Mouse (Mus musculus): ENCODE data around the gene Prpsap2. TPM values are rescaled to one million over a fixed set of nuclear protein-coding genes. Genes with fewer than 3 reads are reported as not detected.

Gene Prpsap2
- polyA plus RNA-seq, 1 experiment: 54.3 TPM

DNA sequence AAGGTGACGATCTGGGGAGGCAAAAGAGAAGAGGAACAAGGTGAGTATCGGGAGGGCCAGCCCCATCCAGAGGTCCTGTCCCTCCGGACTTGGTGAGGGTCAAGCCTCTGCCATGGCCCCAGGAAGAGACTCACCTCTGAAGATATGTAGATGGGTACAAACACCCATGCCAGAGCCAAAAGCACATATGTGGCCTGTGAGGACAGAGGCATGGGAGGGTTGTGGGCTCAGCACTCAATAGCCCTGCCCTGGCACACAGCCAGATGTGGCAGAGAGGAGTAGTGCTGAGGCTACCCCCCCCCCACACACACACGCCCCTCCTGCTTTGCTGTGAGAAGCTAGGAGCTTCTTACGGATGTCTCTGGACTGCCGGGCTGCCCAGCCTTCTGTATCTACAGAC, 46.8 kb downstream of the Prpsap2 start:
- TF ChIP-seq CTCF (IDR thresholded peaks at IDR 0.05; ENCODE audit: borderline replicate concordance, extremely low read depth, insufficient read depth, insufficient read length) (no peak), POLR2A (IDR thresholded peaks at IDR 0.05; ENCODE audit: borderline replicate concordance, extremely low read depth, insufficient read depth, insufficient read length, poor library complexity, severe bottlenecking) (no peak)
- DNase-seq (ENCODE audit: low read depth): no peak

GRCm38 (mm10) chr11:61714346-61715117, 47.4 kb downstream of the Prpsap2 start:
- DNase-seq (ENCODE audit: low read depth): peak; percentile 92
- TF ChIP-seq POLR2A (IDR thresholded peaks at IDR 0.05; ENCODE audit: borderline replicate concordance, extremely low read depth, insufficient read depth, insufficient read length, poor library complexity, severe bottlenecking): no peak
- peak; percentile 92 for TF ChIP-seq CTCF (IDR thresholded peaks at IDR 0.05; ENCODE audit: borderline replicate concordance, extremely low read depth, insufficient read depth, insufficient read length)

GRCm38 (mm10) chr11:61713157-61713855, 48.6 kb downstream of the Prpsap2 start:
- TF ChIP-seq CTCF (IDR thresholded peaks at IDR 0.05; ENCODE audit: borderline replicate concordance, extremely low read depth, insufficient read depth, insufficient read length) (no peak), POLR2A (IDR thresholded peaks at IDR 0.05; ENCODE audit: borderline replicate concordance, extremely low read depth, insufficient read depth, insufficient read length, poor library complexity, severe bottlenecking) (no peak)

GRCm38 (mm10) chr11:61708928-61709327, 53.0 kb downstream of the Prpsap2 start:
- no peak for DNase-seq (ENCODE audit: low read depth)

More at GRCm38 (mm10) chr11:61713157-61713855, 48.6 kb downstream of the Prpsap2 start:
- no peak for DNase-seq (ENCODE audit: low read depth)

DNA sequence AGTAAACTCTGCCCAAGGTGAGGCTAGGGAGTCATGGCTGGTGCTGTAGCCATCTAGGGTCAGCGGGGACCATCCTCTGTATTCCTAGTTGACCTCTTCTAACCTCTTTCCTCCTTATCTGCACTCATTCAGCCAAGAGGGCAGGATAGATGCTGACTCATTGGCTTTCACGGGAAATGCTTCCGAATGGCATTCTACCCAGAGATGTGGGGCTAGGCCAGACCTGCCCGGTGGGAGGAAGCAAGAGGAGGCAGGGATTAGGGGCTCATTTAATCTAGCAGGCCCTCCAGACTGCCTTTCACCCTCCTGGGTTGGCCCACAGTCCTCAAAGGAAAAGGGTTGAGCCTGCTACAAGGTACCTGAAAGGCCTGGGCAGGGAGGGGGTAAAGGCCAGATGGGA, 55.7 kb downstream of the Prpsap2 start:
- DNase-seq (ENCODE audit: low read depth): no peak

More at GRCm38 (mm10) chr11:61708928-61709327, 53.0 kb downstream of the Prpsap2 start:
- TF ChIP-seq POLR2A (IDR thresholded peaks at IDR 0.05; ENCODE audit: borderline replicate concordance, extremely low read depth, insufficient read depth, insufficient read length, poor library complexity, severe bottlenecking) (no peak), CTCF (IDR thresholded peaks at IDR 0.05; ENCODE audit: borderline replicate concordance, extremely low read depth, insufficient read depth, insufficient read length) (no peak)

GRCm38 (mm10) chr11:61705581-61705980, 56.3 kb downstream of the Prpsap2 start:
- DNase-seq (ENCODE audit: low read depth): no peak
- TF ChIP-seq POLR2A (IDR thresholded peaks at IDR 0.05; ENCODE audit: borderline replicate concordance, extremely low read depth, insufficient read depth, insufficient read length, poor library complexity, severe bottlenecking) (no peak), CTCF (IDR thresholded peaks at IDR 0.05; ENCODE audit: borderline replicate concordance, extremely low read depth, insufficient read depth, insufficient read length) (no peak)

More for the DNA sequence above, 55.7 kb downstream of the Prpsap2 start:
- no peak for TF ChIP-seq CTCF (IDR thresholded peaks at IDR 0.05; ENCODE audit: borderline replicate concordance, extremely low read depth, insufficient read depth, insufficient read length)
- no peak for TF ChIP-seq POLR2A (IDR thresholded peaks at IDR 0.05; ENCODE audit: borderline replicate concordance, extremely low read depth, insufficient read depth, insufficient read length, poor library complexity, severe bottlenecking)

DNA sequence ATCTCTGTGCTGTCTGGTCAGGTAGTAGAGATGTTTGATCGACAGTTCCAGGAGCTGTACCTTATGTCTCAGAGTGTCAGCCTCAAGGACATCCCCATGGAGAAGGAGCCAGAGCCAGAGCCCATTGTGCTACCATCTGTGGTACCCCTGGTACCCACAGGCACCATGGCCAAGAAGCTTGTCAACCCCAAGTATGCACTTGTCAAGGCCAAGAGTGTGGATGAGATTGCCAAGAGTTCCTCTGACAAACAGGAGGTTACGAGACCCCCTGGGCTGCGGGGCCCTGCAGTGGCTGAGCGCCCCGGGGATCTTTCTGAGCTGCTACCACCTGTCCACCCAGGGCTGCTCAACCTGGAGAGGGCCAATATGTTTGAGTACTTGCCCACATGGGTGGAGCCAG, 59.4 kb downstream of the Prpsap2 start:
- no peak for DNase-seq (ENCODE audit: low read depth)
- TF ChIP-seq POLR2A (IDR thresholded peaks at IDR 0.05; ENCODE audit: borderline replicate concordance, extremely low read depth, insufficient read depth, insufficient read length, poor library complexity, severe bottlenecking) (no peak), CTCF (IDR thresholded peaks at IDR 0.05; ENCODE audit: borderline replicate concordance, extremely low read depth, insufficient read depth, insufficient read length) (no peak)

DNA sequence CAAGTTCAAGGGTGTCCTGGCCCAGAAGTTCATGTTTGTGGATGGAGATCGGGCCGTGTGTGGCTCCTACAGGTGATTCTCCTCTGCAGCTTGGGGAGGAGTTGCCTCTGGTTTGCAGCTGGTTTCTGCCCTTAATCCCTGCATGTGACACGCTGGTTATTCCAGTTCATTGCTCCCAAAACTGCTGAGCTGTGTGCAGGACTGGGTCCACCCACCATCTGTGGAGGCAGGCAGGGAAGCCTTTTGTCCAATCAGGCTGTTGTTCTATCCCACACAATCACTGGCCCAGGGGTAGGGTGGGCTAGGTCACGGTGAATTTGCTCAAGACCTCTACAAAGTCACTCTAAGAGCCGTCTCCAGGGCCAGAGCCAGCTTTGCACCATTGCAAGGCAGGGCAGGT, 60.2 kb downstream of the Prpsap2 start:
- DNase-seq (ENCODE audit: low read depth): no peak
- no peak for TF ChIP-seq CTCF (IDR thresholded peaks at IDR 0.05; ENCODE audit: borderline replicate concordance, extremely low read depth, insufficient read depth, insufficient read length)
- no peak for TF ChIP-seq POLR2A (IDR thresholded peaks at IDR 0.05; ENCODE audit: borderline replicate concordance, extremely low read depth, insufficient read depth, insufficient read length, poor library complexity, severe bottlenecking)

GRCm38 (mm10) chr11:61699933-61700332, 62.0 kb downstream of the Prpsap2 start:
- no peak for TF ChIP-seq CTCF (IDR thresholded peaks at IDR 0.05; ENCODE audit: borderline replicate concordance, extremely low read depth, insufficient read depth, insufficient read length)
- no peak for TF ChIP-seq POLR2A (IDR thresholded peaks at IDR 0.05; ENCODE audit: borderline replicate concordance, extremely low read depth, insufficient read depth, insufficient read length, poor library complexity, severe bottlenecking)
- DNase-seq (ENCODE audit: low read depth): peak; percentile 47

GRCm38 (mm10) chr11:61699460-61699859, 62.4 kb downstream of the Prpsap2 start:
- no peak for TF ChIP-seq CTCF (IDR thresholded peaks at IDR 0.05; ENCODE audit: borderline replicate concordance, extremely low read depth, insufficient read depth, insufficient read length)
- TF ChIP-seq POLR2A (IDR thresholded peaks at IDR 0.05; ENCODE audit: borderline replicate concordance, extremely low read depth, insufficient read depth, insufficient read length, poor library complexity, severe bottlenecking): no peak
- no peak for DNase-seq (ENCODE audit: low read depth)

GRCm38 (mm10) chr11:61698852-61699251, 63.0 kb downstream of the Prpsap2 start:
- no peak for DNase-seq (ENCODE audit: low read depth)
- TF ChIP-seq POLR2A (IDR thresholded peaks at IDR 0.05; ENCODE audit: borderline replicate concordance, extremely low read depth, insufficient read depth, insufficient read length, poor library complexity, severe bottlenecking): no peak
- no peak for TF ChIP-seq CTCF (IDR thresholded peaks at IDR 0.05; ENCODE audit: borderline replicate concordance, extremely low read depth, insufficient read depth, insufficient read length)
